Mouse (Mus musculus) cerebellum, adult 18-20 months (tissue): ENCODE data around the gene Med12l.

Experiments
- DNase-seq, 2 experiments: peaks; one replicate each; pipeline ENCODE4 v3.0.0; 2021

The Med12l gene

DNA sequence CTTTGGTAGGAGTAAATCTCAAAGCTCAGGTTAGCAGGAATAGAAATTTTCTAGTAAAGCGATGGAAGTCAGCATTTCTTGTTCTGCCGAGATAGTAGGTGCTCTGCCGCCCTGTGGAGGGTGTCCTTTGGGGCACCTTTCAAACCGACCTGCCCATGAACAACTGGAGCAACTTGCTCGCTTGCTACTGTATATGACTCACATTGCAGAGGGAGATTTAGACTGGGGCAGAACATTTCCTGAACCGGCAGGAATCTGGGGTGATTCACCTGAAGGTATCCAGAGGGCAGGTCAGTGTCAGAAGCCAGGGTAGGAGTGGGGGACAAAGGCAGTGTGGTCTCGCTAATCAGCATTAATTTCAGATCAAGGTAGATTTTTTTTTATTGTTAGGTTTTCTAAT lies 189.3 kb downstream of the Med12l start, which contains the start of gene Gpr87:
Gene Gpr87, minus strand, starts transcription at position 167 of the 400 bp plus-strand sequence.
- no peak for DNase-seq

DNA sequence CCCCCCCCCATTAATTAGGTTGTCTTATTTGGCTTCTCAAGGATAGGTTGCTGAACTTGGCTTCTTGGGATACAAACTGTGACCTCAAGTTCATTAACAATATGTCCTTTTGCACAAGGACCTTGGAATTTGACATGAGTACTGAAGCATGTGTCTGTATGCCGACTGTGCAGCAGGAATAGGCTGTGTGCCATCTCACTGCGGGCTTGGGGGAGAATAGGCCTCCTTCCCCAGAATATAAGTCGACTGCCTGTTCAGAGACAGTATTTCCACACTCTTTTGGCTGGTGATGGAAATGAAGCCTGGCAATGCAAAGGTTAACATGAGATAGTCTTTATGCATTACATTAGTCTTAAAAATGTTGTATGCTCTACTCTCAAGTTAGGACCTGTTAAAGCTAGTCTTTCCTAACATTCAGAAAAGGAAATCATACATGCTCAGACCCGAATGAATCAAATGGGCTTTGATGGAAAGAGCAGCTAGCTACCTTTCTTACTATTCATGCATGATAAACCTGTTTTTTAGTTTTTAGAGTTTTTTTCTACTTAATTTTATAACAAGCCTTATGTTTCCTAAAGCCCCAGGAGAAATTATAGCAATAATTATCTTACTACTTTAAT lies 191.8 kb downstream of the Med12l start:
- peak; percentile 35 to 38 for DNase-seq

DNA sequence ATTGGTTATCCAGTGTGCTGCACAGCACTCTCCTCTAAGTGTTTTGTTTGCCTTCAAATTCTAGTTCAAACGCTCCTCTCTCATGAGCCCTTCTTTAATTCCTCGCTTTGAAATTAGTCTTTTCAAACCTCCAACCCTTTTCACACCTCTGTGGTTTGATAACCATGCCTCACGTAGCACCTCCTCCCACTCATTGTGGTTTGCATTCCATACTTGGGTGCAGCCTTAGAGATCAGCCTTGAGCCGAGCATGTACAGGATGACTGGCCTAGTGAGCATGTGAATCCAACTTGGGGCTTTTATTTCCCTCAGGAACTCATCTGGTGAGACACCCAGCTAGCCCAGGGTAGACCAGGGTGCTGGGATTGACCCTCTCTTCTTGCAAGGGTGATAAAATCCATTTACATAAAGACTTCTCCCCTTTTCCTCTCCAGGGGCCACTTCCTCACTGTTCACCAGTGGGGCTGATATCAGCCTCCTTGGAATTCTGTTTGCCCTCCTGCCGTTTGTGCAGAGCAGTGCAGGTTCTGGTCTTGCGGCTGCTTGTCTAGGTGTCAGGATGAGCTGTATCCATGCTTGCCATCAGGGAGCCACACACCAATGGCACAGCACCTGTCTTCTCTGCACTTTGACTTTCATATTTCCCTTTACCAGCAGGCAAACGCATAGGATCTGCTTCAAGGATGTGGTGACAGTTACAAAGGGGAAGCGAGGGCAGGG lies 198.3 kb downstream of the Med12l start:
- no peak for DNase-seq

DNA sequence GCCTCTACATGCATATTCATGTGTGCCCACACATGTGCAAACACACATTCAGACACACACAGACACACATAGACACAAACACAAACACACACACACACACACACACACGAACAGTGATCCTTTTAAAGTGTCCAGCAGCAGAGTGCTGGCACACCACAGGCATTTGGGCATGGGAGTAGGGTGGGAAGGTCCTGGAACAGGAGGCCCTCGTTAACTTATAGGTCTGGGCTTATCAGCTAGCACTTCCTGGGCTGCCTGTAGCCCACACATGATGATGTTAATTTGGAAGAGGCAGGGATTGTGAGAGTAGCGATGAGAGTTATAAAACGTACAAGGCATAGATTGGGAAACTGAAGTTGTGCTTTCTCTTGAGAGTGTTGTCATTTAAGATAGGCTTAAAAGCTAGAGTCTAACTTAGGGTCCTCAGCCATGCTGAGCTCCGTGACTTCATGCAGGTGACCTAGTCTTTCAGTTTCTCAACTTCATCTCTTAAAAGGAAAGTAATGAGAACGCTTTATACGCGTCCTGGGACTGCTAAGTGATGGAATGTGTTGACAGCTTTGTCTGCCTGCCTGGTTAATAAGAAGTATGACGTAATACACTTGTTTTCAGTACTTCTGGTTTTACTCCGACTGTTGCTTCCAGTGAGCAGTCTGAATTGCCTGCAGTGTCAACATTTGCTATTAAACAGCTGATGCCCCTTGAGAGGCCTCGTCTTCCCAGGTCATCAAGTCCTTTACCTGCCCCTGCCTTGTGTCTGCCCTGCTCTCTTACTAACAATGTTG lies 199.3 kb downstream of the Med12l start:
- no peak for DNase-seq

DNA sequence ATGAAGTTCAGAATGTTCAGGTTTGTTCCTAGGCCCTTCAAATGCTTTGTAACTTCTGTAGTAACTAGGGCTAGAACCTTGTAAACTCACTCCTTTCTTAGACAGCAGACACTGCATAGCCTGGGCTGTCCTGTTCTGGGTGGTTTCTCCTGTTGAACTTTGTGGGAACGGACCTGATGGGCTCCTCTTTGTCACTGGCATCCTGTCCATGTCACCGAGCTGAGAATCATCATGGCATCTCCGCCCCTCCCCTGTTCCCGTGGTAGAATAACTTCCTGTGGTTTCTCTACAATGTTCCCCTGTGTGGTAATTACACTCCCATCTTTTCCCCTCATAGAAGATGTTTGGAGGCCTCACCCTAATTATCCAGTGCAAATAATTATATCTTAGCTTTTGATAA lies 200.3 kb downstream of the Med12l start:
- DNase-seq: no peak

DNA sequence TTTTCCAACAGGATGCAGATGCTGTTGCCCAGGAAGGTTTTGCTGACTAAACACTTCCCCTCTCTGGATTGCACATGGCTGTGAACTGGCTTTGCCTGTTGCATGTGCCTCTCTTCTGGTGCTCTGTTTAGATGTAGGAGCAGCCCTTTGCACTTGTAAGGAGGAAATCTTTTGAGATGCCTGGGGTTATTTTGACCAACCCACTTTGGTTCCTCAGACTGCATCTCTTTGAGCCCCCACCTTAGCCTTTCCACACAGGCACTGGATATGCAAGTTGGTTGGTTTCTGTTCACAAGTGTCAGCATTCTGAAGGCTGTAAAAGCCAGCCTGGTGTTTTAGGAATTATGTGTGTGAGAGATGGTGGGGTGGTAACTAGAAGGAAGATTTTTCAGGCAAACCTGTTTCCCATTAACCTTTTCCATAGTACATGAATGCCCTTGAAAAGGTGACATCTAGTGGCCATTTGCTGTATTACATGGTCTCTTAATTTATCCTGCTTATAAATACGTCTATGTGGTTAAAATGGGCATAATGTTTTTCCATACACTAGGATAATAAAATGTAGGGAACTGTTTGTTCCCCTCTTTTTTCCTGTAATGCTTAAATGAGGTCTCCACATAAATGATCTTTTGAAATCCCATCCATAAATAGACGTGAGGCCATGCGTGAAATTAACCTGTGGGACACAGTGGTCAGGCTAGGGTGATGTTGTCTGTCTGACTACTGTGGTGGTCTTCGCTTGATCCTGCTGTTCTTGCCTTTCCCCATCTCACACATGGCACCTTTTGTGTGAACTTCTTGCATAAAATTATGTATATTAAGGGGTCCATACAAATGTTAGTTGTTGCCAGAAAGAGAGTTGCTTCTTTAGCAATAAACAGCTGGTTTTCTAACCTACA lies 203.3 kb downstream of the Med12l start:
- DNase-seq: peak; percentile 40 to 65

DNA sequence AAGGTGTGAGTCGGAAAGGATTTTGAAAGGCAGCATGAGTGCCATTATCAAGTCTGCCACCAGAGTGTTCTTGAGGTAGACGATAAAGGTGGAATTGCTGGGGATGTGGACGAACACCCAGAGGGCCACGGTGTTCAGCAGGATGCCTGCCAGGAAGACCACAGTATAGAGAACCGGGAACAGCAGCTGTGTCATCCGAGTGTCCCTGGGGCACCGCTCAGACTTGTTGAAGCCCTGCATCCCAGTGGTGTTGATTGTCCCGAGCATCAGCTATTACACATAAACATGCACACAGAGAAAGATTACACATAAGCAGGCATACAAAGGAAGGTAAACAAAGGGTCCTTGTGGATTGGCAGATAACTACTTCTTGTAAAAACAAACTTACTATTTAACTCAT lies 204.5 kb downstream of the Med12l start:
- no peak for DNase-seq

DNA sequence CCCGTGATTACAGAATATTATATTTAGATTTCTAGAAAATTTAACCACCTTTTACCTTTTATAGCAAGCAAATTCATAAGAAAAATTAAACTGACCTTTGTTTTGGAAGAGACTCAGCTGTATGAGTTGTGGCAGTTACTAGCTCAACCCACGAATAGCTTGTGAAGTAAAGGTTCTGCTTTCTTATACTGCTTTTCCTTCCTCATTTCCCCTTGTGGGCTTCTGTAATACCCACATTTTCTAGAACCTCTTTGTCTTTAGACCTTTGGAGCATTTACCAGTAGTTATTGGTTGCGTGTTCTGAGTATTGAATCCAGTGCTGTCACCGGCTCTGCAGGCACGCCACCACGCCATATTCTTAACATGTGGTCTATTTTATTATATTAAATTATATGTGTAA lies 205.1 kb downstream of the Med12l start, which contains the start of gene P2ry13:
Gene P2ry13, minus strand, starts transcription at position 156 of the 400 bp plus-strand sequence.
- no peak for DNase-seq

DNA sequence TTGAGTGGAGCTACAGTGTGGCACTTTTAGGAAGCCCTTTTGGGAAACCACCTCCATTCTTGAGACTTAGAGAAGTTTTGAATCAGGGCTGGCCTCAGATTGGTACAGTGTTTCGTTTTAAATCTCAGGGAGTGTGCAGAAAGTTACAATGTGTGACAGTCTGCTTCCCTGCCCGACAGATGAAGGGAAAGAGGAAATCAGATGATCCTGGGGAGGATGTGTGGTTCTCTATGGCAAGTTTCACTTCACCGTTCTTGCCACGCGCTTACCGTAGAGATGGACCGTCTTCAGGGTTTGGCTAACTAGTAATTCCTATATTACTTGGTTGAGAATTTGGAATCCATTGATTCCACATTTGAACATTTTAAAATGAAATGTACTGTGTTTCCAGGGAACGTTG lies 206.2 kb downstream of the Med12l start:
- no peak for DNase-seq

DNA sequence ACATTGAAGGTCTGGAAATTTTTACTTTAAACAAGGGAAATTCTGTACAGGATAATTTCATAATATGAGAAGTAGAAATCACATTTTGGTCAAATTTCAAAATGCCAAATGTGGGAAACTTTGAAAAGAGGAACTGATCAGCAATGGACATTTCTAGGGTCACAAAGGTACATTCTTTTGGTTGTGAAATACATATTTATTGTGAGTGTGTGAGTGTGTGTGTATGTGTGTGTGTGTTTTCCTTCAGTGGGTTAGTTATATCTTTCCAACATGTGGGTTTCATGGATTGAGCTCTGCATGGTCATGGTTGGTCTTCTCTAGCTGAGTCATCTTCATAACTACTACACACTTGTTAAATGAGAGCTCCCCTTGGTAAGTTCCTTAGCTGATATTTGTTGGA lies 206.8 kb downstream of the Med12l start:
- no peak for DNase-seq

DNA sequence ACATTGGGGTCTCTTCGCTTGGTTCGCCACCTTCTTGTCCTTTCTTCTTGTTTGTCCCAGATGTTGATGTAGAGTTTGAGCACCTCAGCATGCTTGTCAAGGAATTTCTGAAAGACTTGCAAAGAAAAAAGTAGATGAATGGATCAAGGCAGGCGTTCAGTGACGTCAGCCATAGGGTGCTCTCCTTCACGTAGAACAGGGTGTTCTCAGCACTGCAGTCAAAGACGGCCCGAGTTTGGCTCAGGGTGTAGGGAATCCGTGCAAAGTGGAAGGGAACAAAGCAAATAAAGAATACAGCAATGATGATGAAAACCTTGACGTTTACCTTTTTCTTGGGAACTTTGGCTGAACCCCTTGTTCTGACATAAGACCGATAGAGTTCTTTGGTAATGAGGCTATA lies 211.6 kb downstream of the Med12l start:
- no peak for DNase-seq

DNA sequence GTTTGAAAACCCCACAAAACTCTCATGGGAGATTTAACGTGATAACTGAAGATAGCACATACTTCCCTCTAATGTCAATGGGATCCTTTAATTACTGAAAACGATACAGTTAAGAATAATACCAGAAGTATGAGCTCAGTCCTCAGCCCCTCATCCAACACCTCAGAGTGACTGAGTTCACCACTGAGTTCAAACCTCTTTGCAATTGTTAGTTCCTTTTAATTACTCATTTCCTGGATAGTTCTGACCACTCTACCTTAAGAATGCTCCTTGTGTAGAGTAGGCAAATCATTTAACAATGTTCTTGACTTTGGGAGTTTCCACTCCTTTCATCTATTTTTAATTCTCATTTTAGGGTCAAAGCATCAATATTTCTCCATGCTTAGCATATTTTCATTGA lies 213.7 kb downstream of the Med12l start:
- DNase-seq: no peak

DNA sequence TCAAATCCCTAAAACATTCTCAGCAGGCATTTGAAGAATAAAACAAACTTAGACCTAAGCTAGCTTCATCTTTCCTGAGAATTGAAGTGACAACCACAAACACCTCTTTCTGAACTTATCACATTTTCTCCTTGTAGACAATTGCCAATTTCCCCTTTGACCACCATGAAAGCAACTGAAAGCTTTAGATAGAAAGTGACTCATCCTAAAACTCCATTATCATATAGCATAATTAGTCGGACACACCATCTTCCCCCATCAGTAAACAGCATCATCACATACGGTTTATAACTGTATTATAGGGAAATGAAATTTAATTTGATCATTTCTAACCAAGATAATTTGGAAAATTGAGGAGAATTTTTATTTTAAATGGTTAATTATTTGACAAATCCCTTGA lies 216.7 kb downstream of the Med12l start:
- DNase-seq: no peak

DNA sequence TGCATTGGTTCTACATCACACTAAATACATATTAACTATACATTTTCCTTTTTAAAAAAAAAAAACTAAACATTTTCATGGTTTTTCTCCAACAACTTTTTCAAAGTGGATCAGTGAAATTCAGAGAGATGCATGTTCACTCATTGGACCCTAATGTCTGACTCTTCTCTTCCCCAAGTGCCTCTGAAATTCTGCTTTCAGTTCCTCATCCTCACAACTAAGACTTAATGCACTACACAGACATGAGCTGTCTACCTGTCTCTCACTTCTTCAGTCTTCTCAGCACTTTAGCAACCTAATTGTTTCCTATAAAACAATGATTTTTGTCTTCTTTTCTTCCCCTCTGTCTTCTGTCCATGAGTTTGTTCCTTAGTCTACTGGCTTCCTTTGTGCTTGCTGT lies 219.8 kb downstream of the Med12l start:
- DNase-seq: no peak

DNA sequence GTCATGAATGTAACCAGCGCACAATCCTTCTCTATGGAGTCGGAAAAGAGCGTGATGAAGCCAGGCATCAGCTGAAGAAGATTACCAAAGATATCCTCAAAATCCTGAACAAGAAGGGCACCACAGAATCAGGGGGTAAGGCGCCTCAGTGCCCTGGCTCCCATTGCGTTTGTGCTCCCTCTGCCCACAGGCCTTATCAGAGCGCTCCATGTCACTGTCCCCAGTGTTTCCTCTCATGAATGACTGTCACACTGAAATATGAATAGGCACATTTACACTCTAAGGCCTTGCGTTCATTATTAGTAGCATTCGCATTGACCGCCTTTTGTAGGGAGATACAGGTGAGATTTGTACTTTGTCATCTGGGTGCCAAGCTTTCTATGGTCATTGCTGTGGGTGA lies 222.1 kb downstream of the Med12l start:
- no peak for DNase-seq

DNA sequence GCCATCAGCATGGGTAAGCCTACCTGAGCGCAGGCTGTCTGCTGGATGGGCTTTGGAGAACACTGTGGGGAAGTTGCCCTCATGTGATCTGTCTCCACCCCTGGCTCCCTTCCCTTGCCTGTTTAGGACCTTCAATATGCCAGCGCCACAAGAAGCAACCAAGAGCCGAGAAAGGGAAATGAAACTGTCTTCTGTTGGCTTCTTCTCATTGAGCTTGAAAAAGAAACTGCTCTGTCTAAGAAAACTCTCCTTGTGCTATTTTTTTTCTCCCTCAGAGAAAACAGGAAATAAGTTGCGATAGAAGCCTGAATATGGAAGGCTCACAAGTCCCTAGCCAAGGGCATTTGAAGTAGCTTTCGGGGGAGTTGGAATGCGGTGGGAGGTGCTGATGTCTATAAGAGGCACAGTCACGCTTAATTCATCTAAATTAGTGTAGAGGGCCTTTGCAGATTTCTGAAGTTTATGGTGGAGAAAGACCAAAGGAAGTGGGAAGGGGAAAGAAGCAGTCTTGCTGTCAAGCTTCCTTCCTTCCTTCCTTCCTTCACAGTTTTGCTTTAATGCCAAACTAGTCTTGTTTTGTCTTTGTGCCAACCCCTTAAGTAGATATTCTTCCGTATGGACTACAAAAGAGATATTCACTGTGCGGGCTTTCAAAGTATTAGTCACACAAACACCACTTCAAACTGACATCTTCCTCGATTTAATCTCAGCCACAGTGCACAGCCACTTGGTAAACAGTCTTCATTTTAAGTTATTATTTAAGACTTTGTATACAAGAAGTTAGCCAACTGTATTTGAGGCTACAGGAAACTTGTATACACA lies 223.3 kb downstream of the Med12l start:
- DNase-seq: no peak

DNA sequence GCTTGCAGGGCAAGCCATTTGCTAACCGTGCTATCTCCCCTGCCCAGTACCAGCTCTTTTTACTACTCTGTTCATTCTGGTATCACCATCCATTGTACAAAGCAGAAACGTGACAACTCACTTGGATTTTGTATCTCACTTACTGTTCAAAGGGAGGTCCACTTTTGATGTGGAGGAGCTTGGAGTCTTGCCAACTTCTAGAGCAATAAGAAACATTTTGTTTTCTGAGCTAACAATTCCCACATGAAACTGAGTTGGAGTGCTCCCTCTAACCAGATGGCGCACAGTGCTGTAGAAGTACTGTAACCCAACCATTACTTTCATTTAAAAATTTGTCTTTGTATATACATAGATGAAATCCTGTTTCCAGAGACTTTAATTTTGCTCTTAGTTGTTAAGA lies 225.3 kb downstream of the Med12l start:
- no peak for DNase-seq

DNA sequence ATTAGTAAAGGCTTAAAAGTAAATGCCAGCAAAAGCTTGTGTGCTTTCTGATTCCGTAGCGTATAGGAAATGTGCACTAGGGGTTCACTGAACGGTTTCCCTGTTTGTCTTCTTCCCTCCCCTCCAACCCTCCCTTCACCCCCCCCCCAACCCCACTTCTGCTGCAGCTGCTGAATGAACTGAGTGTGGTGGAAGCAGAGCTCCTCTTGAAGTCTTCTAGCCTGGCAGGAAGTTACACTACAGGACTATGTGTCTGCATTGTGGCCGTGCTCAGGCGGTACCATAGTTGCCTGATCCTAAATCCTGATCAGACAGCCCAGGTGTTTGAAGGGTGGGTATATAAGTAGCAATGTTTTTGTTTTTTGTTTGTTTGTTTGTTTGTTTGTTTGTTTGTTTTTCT lies 229.3 kb downstream of the Med12l start:
- DNase-seq: no peak

DNA sequence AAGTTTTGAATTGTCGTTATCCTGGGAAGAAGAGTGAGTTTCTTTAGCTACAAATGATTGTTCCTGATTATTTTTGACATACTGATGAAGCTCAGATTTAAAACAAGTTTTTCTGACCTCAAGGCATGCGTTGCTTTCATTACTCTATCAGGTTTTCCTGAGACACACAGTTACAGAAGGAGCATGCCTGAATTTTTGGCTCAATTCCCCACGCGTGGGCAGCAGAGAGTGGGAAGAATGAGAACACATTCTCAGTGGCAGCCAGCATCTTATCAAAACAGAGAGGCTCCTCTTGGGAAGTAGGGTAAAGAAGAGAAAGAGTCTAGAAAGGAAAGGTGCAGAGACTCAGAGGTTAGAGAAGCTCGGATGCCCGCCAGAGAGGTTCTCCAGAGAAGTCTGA lies 237.8 kb downstream of the Med12l start:
- DNase-seq: peak; percentile 58 to 75

DNA sequence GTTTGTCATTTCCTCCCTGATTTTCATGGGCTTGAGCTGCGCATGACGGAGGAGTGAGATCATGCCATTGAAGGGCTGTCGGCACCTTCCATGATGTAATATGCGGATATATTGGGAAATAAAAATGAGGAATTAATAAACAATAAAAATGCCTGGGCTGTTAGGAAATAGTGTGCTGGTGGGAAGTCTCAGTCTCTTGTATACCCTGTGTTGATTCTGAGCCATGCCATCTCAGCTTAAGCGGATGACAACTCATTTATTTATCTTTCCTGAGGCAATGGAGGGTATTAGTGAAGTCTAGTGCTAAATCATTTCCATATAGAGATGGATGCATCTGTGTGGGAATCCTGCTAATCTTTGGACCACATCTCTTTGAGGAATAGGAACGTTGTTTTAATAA lies 242.4 kb downstream of the Med12l start:
- DNase-seq: no peak

DNA sequence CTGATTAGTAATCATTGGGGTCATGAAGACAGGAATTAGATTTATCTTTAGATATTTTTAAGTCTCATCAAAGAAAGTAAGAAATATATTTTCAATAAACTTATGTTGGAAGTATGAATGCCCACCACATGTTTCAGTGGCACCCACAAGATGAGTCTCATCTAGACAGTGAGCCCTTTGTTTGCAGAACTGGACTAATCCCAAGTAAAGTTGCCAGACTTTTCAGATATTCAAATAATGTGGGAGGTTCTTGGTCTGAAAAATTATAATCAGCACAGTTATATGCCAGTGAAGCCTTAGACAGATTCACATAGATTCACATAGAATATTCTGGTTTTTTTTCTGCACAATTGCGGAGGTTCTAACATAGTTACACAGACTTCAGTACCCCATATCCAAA lies 244.8 kb downstream of the Med12l start:
- DNase-seq: no peak
